Mouse (Mus musculus) kidney, embryonic 16.5 days (tissue): ENCODE data around the gene Ano8. TPM values are rescaled to one million over a fixed set of nuclear protein-coding genes. Genes with fewer than 3 reads are reported as not detected.
"Not testable (repeated sequence)": the region's sequence is repeated elsewhere in the genome, so short reads cannot be mapped to it uniquely, and the experiment has no call there.

Experiments used
- ATAC-seq: fragments of 200-750 bp; cut with Nextera tagmentation; 2 replicates; pipeline ENCODE4 v1.8.0; 2017; ENCODE audit warnings: moderate TSS enrichment; ENCODE audit not compliant: low FRiP score, low TSS enrichment
- H3K27ac ChIP-seq: fragments of 300-500 bp; sonication (generic); 2 replicates; pipeline ENCODE4 v1.5.1; 2014; ENCODE audit warnings: low read length
- H3K27me3 ChIP-seq: fragments of 300-500 bp; sonication (generic); 2 replicates; pipeline ENCODE4 v1.6.1; 2014; ENCODE audit warnings: low read length, control low read depth, mixed read lengths; ENCODE audit not compliant: insufficient read depth
- H3K36me3 ChIP-seq: fragments of 300-500 bp; sonication (generic); 2 replicates; pipeline ENCODE4 v1.6.1; 2014; ENCODE audit warnings: low read length, control low read depth, mixed read lengths; ENCODE audit not compliant: insufficient read depth
- H3K4me1 ChIP-seq: fragments of 300-500 bp; sonication (generic); 2 replicates; pipeline ENCODE4 v1.6.1; 2014; ENCODE audit warnings: low read length, control low read depth, mixed read lengths; ENCODE audit not compliant: insufficient read depth
- H3K4me2 ChIP-seq: fragments of 300-500 bp; sonication (generic); replicated peaks from 2 replicates; pipeline ENCODE4 v1.6.1; 2014; ENCODE audit warnings: low read depth, low read length
- H3K4me3 ChIP-seq: fragments of 300-500 bp; sonication (generic); 2 replicates; pipeline ENCODE4 v1.5.1; 2014; ENCODE audit warnings: mild to moderate bottlenecking, low read length
- H3K9ac ChIP-seq: fragments of 300-500 bp; sonication (generic); replicated peaks from 2 replicates; pipeline ENCODE4 v1.6.1; 2014; ENCODE audit warnings: low read length
- H3K9me3 ChIP-seq: fragments of 300-500 bp; sonication (generic); 2 replicates; pipeline ENCODE4 v1.6.1; 2016; ENCODE audit warnings: low read length, control low read depth
- WGBS: fragments of 180-500 bp; shearing (Covaris S2); extraction: QIAGEN DNeasy Blood & Tissue Kit; methylation state at CpG from one replicate; pipeline ENCODE4 v1.1.7; 2014; 5-methylcytosine and 5-hydroxymethylcytosine counted together
- polyA plus RNA-seq: library from polyadenylated mRNA; unstranded; fragments of >200 nt; fragmentation: Nextera tagmentation; extraction: Ambion mirVana; gene quantifications from 2 replicates; pipeline ENCODE4 v1.2.1, GENCODE M21; 2015

Gene Ano8
- 0.81 and 1.0 TPM in 2 replicates for polyA plus RNA-seq

DNA sequence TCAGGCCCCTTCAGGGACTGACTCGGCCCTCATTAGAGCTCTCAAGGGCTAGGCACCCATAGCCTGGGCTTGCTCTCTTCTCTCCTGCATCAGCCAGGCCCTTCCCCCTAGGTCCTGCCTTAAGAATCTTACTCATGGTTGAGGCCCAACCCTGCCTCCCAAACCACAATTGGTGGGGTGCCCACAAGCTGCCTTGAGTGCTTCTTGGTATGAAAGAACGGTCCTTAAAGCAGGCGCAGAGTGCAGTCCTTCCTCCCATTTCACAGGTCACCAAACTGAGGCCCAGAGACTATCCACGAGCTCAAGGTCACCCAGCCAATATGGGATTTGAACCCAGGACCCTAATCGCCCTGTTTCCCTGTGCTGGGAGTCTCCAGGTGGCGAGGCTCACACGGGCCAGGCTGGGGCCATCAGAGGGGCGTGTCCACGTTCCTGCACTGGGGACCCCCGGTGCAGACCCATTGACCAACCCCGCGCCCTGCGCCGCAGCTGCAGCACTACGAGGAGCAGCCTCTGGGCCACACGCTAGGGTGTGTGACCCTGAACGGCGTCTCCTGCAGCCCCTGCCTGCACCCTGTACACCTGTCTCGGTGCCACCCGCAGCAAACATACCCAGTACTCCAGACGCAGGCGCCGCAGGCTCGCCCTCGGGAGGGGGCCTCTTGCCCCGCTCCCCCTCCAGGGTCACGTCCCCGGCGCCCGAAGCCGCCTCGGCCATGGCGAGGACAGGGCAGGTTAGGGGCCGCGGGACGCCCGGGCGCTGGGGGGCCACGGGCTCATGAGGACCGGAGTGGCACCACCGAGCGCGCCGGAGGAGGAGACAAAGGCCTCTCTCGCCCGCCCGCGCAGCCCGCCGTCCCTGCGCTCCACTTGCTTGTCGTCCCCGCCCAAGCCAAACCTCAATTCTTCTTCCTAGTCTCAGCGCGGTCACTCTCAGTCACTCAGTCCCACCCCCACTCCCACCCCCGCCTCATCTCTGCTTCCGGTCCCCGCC, at the start of gene Ano8:
Gene Ano8, minus strand, starts transcription at position 822 of the 994 bp plus-strand sequence.
- Histone ChIP-seq H3K9ac (peak within 1 kb of the TSS; percentile 91), H3K4me1 (peaks cover 22% of the 10 kb centered on the region), H3K27me3 (no peaks in the 10 kb centered on the region), H3K36me3 (0 out of 2 replicates have a peak, but pooled peaks cover 2% of the 10 kb centered on the region), H3K9me3 (no peaks in the 10 kb centered on the region), H3K27ac (peak within 1 kb of the TSS; percentile 74; the same call in 1 of the 2 replicates), H3K4me2 (peak within 1 kb of the TSS; percentile 86), H3K4me3 (peak within 1 kb of the TSS; percentile 78)
- ATAC-seq: peak; percentile 52
- WGBS: 6% methylated on average over 44 of the region's 58 CpGs

GRCm38 (mm10) chr8:71534263-71534810, 48.6 kb upstream of the Ano8 start:
- Histone ChIP-seq H3K4me2 (no peak overlapping the region), H3K27ac (0 out of 2 replicates have a peak overlapping the region, but pooled peaks have one; percentile 58), H3K9ac (no peak overlapping the region), H3K36me3 (no peaks in the 10 kb centered on the region), H3K9me3 (no peaks in the 10 kb centered on the region), H3K27me3 (no peaks in the 10 kb centered on the region; the same call in 1 of the 2 replicates), H3K4me1 (peaks cover 17% of the 10 kb centered on the region), H3K4me3 (no peak overlapping the region)
- WGBS: 37% methylated on average over 3 of the region's 3 CpGs
- no peak; the same call in 1 of the 2 replicates for ATAC-seq

DNA sequence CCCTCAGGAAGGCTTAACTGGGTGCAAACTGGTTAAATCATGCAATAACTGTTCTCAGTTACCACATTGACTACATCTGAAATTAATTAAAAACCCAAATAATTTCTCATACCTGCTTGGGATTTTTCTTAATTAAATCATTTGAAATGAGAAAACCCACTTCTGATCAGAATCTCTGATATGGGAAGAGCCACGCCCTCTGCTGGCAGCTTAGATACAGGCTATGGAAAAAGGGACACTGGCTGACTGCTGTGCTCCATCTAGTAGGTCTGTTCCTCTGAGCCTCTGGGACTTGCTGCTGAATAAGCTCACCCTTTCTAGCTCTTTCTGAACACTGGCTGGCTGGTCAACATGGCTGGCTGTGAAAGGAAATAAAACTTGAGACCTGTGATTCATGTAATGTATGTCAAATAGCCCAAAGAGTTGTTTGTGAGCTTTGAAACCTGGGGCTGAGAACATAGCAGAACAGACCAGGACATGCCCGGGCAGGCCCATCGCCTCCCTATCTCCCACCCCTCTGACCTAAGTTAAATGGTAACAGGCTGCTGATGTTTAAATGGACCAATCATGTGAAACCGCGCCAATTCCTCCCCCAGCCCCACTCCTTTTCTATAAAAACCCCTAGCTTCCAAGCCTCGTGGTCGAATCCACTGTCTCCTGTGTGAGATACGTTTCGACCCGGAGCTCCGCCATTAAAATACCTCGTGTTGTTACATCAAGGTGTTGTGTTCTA, 45.1 kb upstream of the Ano8 start:
- not testable (repeated sequence) for ATAC-seq, H3K27me3 ChIP-seq, H3K9me3 ChIP-seq, H3K9ac ChIP-seq, H3K4me3 ChIP-seq, H3K4me2 ChIP-seq, H3K36me3 ChIP-seq
- WGBS: 61% methylated on average over 5 of the region's 12 CpGs
- 0 out of 2 replicates have a peak overlapping the region, but pooled peaks have one; percentile 55 for H3K27ac ChIP-seq
- H3K4me1 ChIP-seq: peaks cover 27% of the 10 kb centered on the region

DNA sequence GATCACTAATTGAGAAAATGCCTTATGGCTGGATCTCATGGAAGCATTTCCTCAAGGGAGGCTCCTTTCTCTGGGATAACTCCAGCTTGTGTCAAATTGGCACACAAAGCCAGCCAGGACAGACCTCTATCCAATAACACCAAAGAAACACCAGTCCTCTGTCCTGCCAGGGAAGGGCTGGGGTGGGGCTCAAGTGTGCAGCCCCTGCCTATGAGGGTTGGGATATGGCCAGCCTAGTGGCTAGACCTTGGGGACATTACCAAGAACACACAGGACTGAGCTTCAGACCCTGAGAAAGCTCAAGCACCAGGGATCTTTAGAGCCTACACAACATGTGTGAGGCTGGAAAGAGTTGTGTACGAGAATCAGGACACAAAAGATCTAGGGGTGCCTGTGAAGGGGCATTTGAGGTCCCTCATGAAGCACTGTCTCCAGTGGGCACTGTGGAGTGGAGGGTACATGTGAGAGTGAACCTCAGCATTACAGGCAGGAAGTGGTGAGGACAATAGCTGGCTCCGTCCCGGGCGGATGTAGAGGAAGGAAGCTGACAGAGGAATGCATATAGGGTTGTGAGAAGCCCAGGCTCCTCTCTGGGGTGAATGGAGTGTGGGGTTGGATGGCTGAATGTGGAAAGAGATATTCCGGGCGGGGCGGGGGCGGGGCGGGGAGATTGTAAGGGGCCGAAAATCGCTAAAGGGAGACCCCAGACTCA, 42.8 kb upstream of the Ano8 start:
- H3K9me3 ChIP-seq: no peaks in the 10 kb centered on the region
- ATAC-seq: no peak
- 65% methylated on average over 11 of the region's 11 CpGs for WGBS
- H3K36me3 ChIP-seq: no peaks in the 10 kb centered on the region
- H3K4me2 ChIP-seq: no peak overlapping the region
- H3K4me1 ChIP-seq: peaks cover 21% of the 10 kb centered on the region
- H3K27ac ChIP-seq: peak overlapping the region; percentile 91
- no peak overlapping the region; the same call in 1 of the 2 replicates for H3K9ac ChIP-seq
- H3K27me3 ChIP-seq: peaks cover 16% of the 10 kb centered on the region
- no peak overlapping the region for H3K4me3 ChIP-seq

DNA sequence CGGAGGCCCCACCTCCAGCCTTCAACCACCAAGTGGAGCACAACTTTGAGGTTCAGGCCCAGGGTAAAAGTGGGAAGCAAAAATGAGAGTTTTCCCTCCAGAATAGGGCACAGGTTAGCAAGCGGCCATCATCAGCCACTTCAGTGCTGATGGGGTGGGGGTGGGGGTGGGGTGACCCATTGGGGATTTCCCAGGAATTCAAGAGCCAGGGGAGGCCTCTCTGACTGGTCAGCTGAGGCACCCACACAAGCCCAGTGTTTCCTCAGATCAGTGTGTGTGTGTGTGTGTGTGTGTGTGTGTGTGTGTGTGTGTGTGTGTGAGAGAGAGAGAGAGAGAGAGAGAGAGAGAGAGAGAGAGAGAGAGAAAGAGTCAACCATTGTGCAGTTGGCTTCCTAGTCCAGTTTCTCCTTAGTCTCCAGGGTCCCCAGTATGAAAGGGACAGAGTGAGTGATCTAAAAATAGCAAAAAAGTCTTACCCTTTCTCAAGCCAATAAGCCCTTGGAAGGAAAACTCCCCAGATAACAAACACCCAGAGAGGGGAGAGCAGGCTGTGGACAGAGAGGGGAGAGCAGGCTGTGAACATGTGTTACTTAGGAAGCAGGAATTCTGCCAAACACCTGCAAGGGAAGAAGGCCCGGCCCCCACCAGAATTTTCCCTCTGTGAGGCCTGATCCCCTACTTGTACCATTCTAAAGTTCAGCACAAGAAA, 41.6 kb upstream of the Ano8 start:
- Histone ChIP-seq H3K4me1 (peaks cover 21% of the 10 kb centered on the region), H3K27me3 (peaks cover 16% of the 10 kb centered on the region), H3K4me3 (no peak overlapping the region), H3K9ac (no peak overlapping the region), H3K36me3 (no peaks in the 10 kb centered on the region), H3K9me3 (no peaks in the 10 kb centered on the region), H3K4me2 (no peak overlapping the region), H3K27ac (peak overlapping the region; percentile 82)
- WGBS: 69% methylated on average over 3 of the region's 3 CpGs
- ATAC-seq: no peak

DNA sequence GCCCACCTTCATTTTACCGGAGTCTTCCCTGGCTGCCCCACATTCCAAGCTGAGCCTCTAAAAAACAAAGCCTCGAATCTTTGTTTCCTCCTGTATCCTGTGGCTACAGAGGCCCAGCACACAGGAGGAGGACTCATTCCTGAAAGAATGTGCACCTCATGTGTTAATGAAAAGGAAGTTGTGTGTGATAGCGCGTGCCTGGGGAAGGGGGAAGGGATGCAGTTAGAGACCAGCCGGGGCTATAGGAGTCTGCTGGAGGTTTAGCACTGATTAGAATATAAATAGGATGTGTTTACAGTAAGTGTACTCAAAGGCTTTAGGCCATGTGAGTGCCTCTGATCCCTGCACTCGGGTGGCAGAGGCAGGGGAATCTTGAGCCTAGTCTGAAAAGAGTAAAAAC, 40.5 kb upstream of the Ano8 start:
- no peak overlapping the region for H3K9ac ChIP-seq
- H3K27me3 ChIP-seq: peaks cover 16% of the 10 kb centered on the region
- H3K9me3 ChIP-seq: no peaks in the 10 kb centered on the region
- WGBS: 32% methylated on average over 6 of the region's 6 CpGs
- no peaks in the 10 kb centered on the region for H3K36me3 ChIP-seq
- 0 out of 2 replicates have a peak, but pooled peaks have one; percentile 21 for ATAC-seq
- H3K27ac ChIP-seq: peak overlapping the region; percentile 71
- H3K4me1 ChIP-seq: peaks cover 24% of the 10 kb centered on the region
- no peak overlapping the region for H3K4me2 ChIP-seq
- no peak overlapping the region for H3K4me3 ChIP-seq

GRCm38 (mm10) chr8:71525226-71526050, 39.7 kb upstream of the Ano8 start, which contains the start of gene Ccdc194:
TSS of gene Ccdc194 (minus strand) at chr8:71525711.
- Histone ChIP-seq H3K4me3 (peak within 1 kb of the TSS; percentile 22), H3K27me3 (peaks cover 16% of the 10 kb centered on the region), H3K4me2 (peak within 1 kb of the TSS; percentile 36), H3K9ac (peak within 1 kb of the TSS; percentile 48), H3K27ac (peak within 1 kb of the TSS; percentile 71), H3K4me1 (peaks cover 24% of the 10 kb centered on the region), H3K36me3 (no peaks in the 10 kb centered on the region), H3K9me3 (no peaks in the 10 kb centered on the region)
- 14% methylated on average over 46 of the region's 46 CpGs for WGBS
- no peak for ATAC-seq

DNA sequence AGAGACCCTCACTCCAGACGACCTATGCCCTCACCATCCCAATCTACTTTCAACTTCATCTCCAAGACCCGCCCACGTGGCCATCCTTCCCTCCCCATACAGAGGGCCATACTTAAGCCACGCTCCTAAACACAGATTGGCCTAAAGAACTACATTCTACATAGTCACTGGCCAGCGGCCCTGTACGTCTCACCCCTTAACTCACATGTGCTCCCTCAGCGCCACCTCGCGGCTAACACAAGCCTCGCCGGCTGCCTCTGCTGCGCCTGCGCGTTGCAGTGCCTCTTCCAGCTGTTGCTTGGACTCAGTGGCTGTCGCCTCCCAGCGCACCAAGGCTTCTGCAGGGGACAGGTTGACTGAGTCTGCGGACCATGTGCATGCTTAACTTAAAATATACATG, 35.9 kb upstream of the Ano8 start:
- Histone ChIP-seq H3K9ac (no peak overlapping the region), H3K4me2 (peak overlapping the region; percentile 24), H3K27ac (no peak overlapping the region), H3K9me3 (no peaks in the 10 kb centered on the region), H3K4me1 (peaks cover 23% of the 10 kb centered on the region), H3K27me3 (peaks cover 16% of the 10 kb centered on the region), H3K36me3 (no peaks in the 10 kb centered on the region), H3K4me3 (no peak overlapping the region)
- peak; percentile 93 for ATAC-seq
- WGBS: 2% methylated on average over 17 of the region's 17 CpGs
